Comparison of ENCODE assay signal across 22 mouse cellular contexts in the genomic region with DNA sequence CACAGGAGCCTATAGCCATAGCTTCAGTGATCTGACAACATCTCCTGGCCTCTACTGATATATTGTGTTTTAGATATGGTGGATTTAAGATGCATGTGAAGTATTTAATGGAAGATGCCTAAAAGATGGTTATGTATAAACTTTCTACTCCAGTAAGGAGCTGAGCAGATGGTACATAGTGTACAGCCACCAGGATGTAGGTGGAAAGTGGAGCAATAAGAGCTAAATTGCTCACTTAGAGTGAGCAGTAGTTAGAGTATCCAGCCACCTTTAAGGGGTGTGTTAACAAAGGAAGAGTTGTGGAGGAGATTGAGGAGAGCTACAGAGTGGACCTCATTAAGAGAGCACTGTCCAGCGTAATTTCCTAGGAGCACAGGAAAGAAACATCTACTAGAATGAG. TPM values are rescaled to one million over a fixed set of nuclear protein-coding genes. Genes with fewer than 3 reads are reported as not detected.
"Had no signal": no experiment of that assay in that cellular context is flagged by ENCODE, and none has a peak within 500 bp of the region (broad histone marks: within the 10 kb centered on the region; RNA-seq: fewer than 3 reads in every experiment).

No protein-coding gene starts in this region.

- DNase-seq: heart, postnatal 10 days; heart, postnatal 14 days; heart, postnatal 36 days; kidney, adult 11 months; kidney, adult 18-20 months; kidney, adult 2 months; kidney, adult 8-10 months; kidney, adult 9 months; kidney, postnatal 10 days; kidney, postnatal 14 days; kidney, postnatal 25 days; kidney, postnatal 36 days; kidney, postnatal 4 days; layer of hippocampus, adult 9-11 months; layer of hippocampus, postnatal 36 days had no signal

- ATAC-seq: hindbrain, embryonic 16.5 days; hindbrain, postnatal 0 days; inflammation-experienced regulatory T-cells, adult 6 months; intestine, embryonic 15.5 days; intestine, embryonic 16.5 days; intestine, postnatal 0 days had no signal

RNA-seq across cellular contexts. Expression of a gene that starts 3.7 kb away (rescaled TPM):
- total RNA-seq: hematopoietic stem cell, adult 5-6 weeks had no signal
